Mouse (Mus musculus) liver, postnatal 0 days (tissue): ENCODE data around the gene Sec14l3.

Experiments used
- CTCF ChIP-seq: sonication (generic); IDR thresholded peaks from 2 replicates; pipeline ENCODE4 v1.5.1; 2016; ENCODE audit warnings: antibody characterized with exemption, low read depth
- EP300 ChIP-seq: IDR thresholded peaks from 2 replicates; pipeline ENCODE4 v1.6.1; 2016; ENCODE audit warnings: antibody characterized with exemption, low read depth, mild to moderate bottlenecking

DNA sequence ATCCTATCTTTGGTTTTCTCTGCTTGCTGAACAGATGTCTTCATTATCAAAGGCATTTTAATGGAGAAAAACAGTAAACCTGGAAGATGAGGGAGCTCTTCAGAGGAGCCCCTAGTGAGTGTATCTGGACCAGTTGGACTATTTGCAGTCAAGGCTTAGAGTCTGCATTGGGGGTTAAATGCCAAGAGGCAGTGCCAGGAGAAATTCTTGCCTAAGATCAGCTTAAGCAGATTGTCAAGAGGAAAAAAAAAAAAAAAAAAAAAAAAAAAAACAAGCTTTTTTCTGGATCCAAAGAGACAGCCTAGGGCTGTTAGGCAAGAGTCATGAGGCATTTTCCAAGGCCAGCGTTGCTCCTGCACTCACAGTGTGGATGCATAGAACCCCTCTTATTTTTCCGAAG, 16.9 kb upstream of the Sec14l3 start:
- TF ChIP-seq CTCF (no peak), EP300 (no peak)
